Comparison of ENCODE assay signal across 8 mouse cellular contexts in genomic region chr9:107612191-107612944, GRCm38 (mm10). TPM values are rescaled to one million over a fixed set of nuclear protein-coding genes. Genes with fewer than 3 reads are reported as not detected.
DNase-seq lines count a peak whose midpoint lies in the region; ATAC-seq and TF ChIP-seq lines count a peak whose summit lies in the region.

No protein-coding gene starts in this region.

- peaks cover 6% of the 10 kb centered on the region for H3K4me1 ChIP-seq in ES-Bruce4 (ENCODE audit: control insufficient read depth, insufficient read depth, low read length)
- peaks cover 41% of the 10 kb centered on the region for H3K4me1 ChIP-seq in forebrain, embryonic 13.5 days
- H3K4me1 ChIP-seq in lung, adult 2 months (ENCODE audit: control insufficient read depth, insufficient read depth, low read length), result peaks cover 18% of the 10 kb centered on the region

- H3K9me3 ChIP-seq in ES-Bruce4 (replicated peaks; ENCODE audit: control insufficient read depth, insufficient read depth, low read length, poor library complexity, severe bottlenecking), result no peaks in the 10 kb centered on the region
- no peaks in the 10 kb centered on the region for H3K9me3 ChIP-seq in forebrain, embryonic 13.5 days (replicated peaks)

- TF ChIP-seq POLR2A in ES-Bruce4 (IDR thresholded peaks at IDR 0.05; ENCODE audit: insufficient read depth, low read length), result no peak
- peak; percentile 83; the same call in 1 of the 2 replicates for TF ChIP-seq POLR2A in lung, adult 2 months (IDR thresholded peaks at IDR 0.05; ENCODE audit: borderline replicate concordance, extremely low read depth, low read depth, low read length)

- peaks cover 23% of the 10 kb centered on the region for H3K36me3 ChIP-seq in ES-Bruce4 (ENCODE audit: control insufficient read depth, insufficient read depth, low read length, poor library complexity, severe bottlenecking)
- H3K36me3 ChIP-seq in forebrain, embryonic 13.5 days (ENCODE audit: poor library complexity, severe bottlenecking), result peaks cover 37% of the 10 kb centered on the region

- H3K9ac ChIP-seq in ES-Bruce4 (ENCODE audit: low read depth, poor library complexity, severe bottlenecking), result peak overlapping the region; percentile 59
- peak overlapping the region; percentile 75 for H3K9ac ChIP-seq in forebrain, embryonic 13.5 days

- peak; percentile 100 for DNase-seq in heart, postnatal 14 days
- peak; percentile 98 for DNase-seq in layer of hippocampus, adult 18-20 months (ENCODE audit: low spot score in 2 of 2)
- peak; percentile 98 for DNase-seq in lung, adult 2 months
- DNase-seq in thymus, adult 18-20 months, result peak; percentile 92 to 93

- peak overlapping the region; percentile 64 for H3K4me2 ChIP-seq in forebrain, embryonic 13.5 days

- ATAC-seq in cerebellum, adult (ENCODE audit: insufficient number of reproducible peaks, low FRiP score, low TSS enrichment), result peak; percentile 88
- ATAC-seq in forebrain, embryonic 13.5 days, result peak; percentile 95
- ATAC-seq in neutrophil, adult 5-6 weeks (ENCODE audit: extremely low read depth, insufficient number of reproducible peaks, low FRiP score, poor library complexity, severe bottlenecking), result peak; percentile 81

- H3K27ac ChIP-seq in ES-Bruce4 (ENCODE audit: insufficient read depth, low read length), result no peak overlapping the region
- H3K27ac ChIP-seq in forebrain, embryonic 13.5 days, result peak overlapping the region; percentile 98

- intact Hi-C loops in heart, postnatal 14 days (cut with DNase I), result no loop called here

- H3K4me3 ChIP-seq in ES-Bruce4 (ENCODE audit: low read depth, low read length), result peak overlapping the region; percentile 63
- peak overlapping the region; percentile 28 for H3K4me3 ChIP-seq in forebrain, embryonic 13.5 days
- H3K4me3 ChIP-seq in lung, adult 2 months (replicated peaks; ENCODE audit: extremely low read depth, low read depth, low read length), result peak overlapping the region; percentile 27

- TF ChIP-seq CTCF in ES-Bruce4 (IDR thresholded peaks at IDR 0.05; ENCODE audit: low read depth, low read length), result peak; percentile 83
- peak; percentile 33; the same call in 1 of the 2 replicates for TF ChIP-seq CTCF in lung, adult 2 months (IDR thresholded peaks at IDR 0.05; ENCODE audit: insufficient read depth, low read length)

- H3K27me3 ChIP-seq in ES-Bruce4 (ENCODE audit: control insufficient read depth, insufficient read depth, low read length, poor library complexity, severe bottlenecking), result no peaks in the 10 kb centered on the region
- H3K27me3 ChIP-seq in forebrain, embryonic 13.5 days, result no peaks in the 10 kb centered on the region

- 1% methylated on average over 47 of the region's 48 CpGs for WGBS in forebrain, embryonic 13.5 days
- WGBS in lung, adult 2 months, result 3% methylated on average over 44 of the region's 48 CpGs

- peak; percentile 66 for TF ChIP-seq EP300 in ES-Bruce4 (IDR thresholded peaks at IDR 0.05; ENCODE audit: insufficient read depth, low read depth, low read length)

RNA-seq across cellular contexts. Expression of gene Sema3b, which starts 3.3 kb away (rescaled TPM):
- 15.4 and 16.5 TPM in 2 replicates for polyA plus RNA-seq in ES-Bruce4 (2011; ENCODE audit: insufficient read depth, insufficient read length, low read depth, missing spikeins)
- 1.8 and 2.0 TPM in 2 replicates for polyA plus RNA-seq in forebrain, embryonic 13.5 days (2015; fragmentation: Nextera tagmentation; extraction: Ambion mirVana)
- 10 to 100 TPM; 11.3 to 12.1 TPM for total RNA-seq in heart, postnatal 14 days (2021)
- 1 to 10 TPM; 1.5 to 2.5 TPM for total RNA-seq in layer of hippocampus, adult 18-20 months (2021)
- polyA plus RNA-seq in lung, adult 2 months (2012; rRNA removed), result 81.0 and 95.6 TPM in 2 replicates
- total RNA-seq in neutrophil, adult 5-6 weeks (2017), result 0.12 TPM in 2 replicates

RNA-seq across cellular contexts. Expression of gene Gnai2, which starts 22.8 kb away (rescaled TPM):
- polyA plus RNA-seq in ES-Bruce4 (2011; ENCODE audit: insufficient read depth, insufficient read length, low read depth, missing spikeins), result 266 and 284 TPM in 2 replicates
- polyA plus RNA-seq in forebrain, embryonic 13.5 days (2015; fragmentation: Nextera tagmentation; extraction: Ambion mirVana), result 397 and 426 TPM in 2 replicates
- total RNA-seq in heart, postnatal 14 days (2021), result 100 to 1,000 TPM; 318 to 327 TPM
- 100 to 1,000 TPM; 228 to 231 TPM for total RNA-seq in layer of hippocampus, adult 18-20 months (2021)
- polyA plus RNA-seq in lung, adult 2 months (2012; rRNA removed), result 844 and 991 TPM in 2 replicates
- 1,051 and 1,081 TPM in 2 replicates for total RNA-seq in neutrophil, adult 5-6 weeks (2017)

RNA-seq across cellular contexts. Expression of gene Ifrd2, which starts 24.9 kb away (rescaled TPM):
- 43.8 and 45.3 TPM in 2 replicates for polyA plus RNA-seq in ES-Bruce4 (2011; ENCODE audit: insufficient read depth, insufficient read length, low read depth, missing spikeins)
- polyA plus RNA-seq in forebrain, embryonic 13.5 days (2015; fragmentation: Nextera tagmentation; extraction: Ambion mirVana), result 15.4 and 20.8 TPM in 2 replicates
- total RNA-seq in heart, postnatal 14 days (2021), result 10 to 100 TPM; 36.7 to 47.1 TPM
- 10 to 100 TPM; 12.5 to 13.2 TPM for total RNA-seq in layer of hippocampus, adult 18-20 months (2021)
- 41.5 and 41.8 TPM in 2 replicates for polyA plus RNA-seq in lung, adult 2 months (2012; rRNA removed)
- 11.2 and 20.1 TPM in 2 replicates for total RNA-seq in neutrophil, adult 5-6 weeks (2017)

RNA-seq across cellular contexts. Expression of gene Hyal3, which starts 31.8 kb away (rescaled TPM):
- polyA plus RNA-seq in ES-Bruce4 (2011; ENCODE audit: insufficient read depth, insufficient read length, low read depth, missing spikeins), result 1.0 and 2.1 TPM in 2 replicates
- polyA plus RNA-seq in forebrain, embryonic 13.5 days (2015; fragmentation: Nextera tagmentation; extraction: Ambion mirVana), result 1.1 and 1.5 TPM in 2 replicates
- under 1 TPM; 0.31 to 0.49 TPM for total RNA-seq in heart, postnatal 14 days (2021)
- 1 to 10 TPM; 1.1 to 1.4 TPM for total RNA-seq in layer of hippocampus, adult 18-20 months (2021)
- polyA plus RNA-seq in lung, adult 2 months (2012; rRNA removed), result 1.7 and 1.8 TPM in 2 replicates
- 2.2 TPM in 1 of 2 replicates, not detected in the other for total RNA-seq in neutrophil, adult 5-6 weeks (2017)

RNA-seq across cellular contexts. Expression of gene Naa80, which starts 33.7 kb away (rescaled TPM):
- 18.6 and 21.1 TPM in 2 replicates for polyA plus RNA-seq in ES-Bruce4 (2011; ENCODE audit: insufficient read depth, insufficient read length, low read depth, missing spikeins)
- 14.5 and 17.9 TPM in 2 replicates for polyA plus RNA-seq in forebrain, embryonic 13.5 days (2015; fragmentation: Nextera tagmentation; extraction: Ambion mirVana)
- 10 to 100 TPM; 15.5 to 16.6 TPM for total RNA-seq in heart, postnatal 14 days (2021)
- 10 to 100 TPM; 10.7 to 13.5 TPM for total RNA-seq in layer of hippocampus, adult 18-20 months (2021)
- polyA plus RNA-seq in lung, adult 2 months (2012; rRNA removed), result 87.8 and 91.9 TPM in 2 replicates
- total RNA-seq in neutrophil, adult 5-6 weeks (2017), result 8.0 and 8.7 TPM in 2 replicates
